Mouse (Mus musculus) cerebellum, postnatal 4 days (tissue): ENCODE results near the gene AW822073.
"Not testable (repeated sequence)": the region's sequence is repeated elsewhere in the genome, so short reads cannot be mapped to it uniquely, and the experiment has no call there.

Source experiments
- DNase-seq, 2 experiments: peaks; one replicate each; pipeline ENCODE4 v3.0.0; 2022; ENCODE audit warnings: low spot score in 2 of 2, mixed read lengths in 1 of 2

AW822073 gene

DNA sequence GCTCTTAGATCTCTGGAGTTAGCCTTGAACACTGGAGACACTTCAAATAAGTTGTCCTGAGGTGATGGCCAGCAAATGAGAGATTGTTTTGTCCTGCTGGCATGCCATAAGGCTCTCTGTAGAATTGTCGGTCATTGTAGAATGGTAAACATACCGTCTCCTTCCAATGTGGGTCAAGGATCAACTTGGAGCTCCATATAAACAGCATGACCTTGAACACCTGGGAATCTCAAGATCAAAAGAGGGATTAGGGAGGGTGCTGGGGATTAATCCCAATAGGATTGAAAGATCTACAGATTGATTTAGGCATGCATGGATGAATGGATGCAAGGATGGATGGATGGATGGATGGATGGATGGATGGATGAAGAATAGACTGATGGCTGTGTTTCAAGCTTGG lies 3.2 kb downstream of the AW822073 start:
- DNase-seq = not testable (repeated sequence)

DNA sequence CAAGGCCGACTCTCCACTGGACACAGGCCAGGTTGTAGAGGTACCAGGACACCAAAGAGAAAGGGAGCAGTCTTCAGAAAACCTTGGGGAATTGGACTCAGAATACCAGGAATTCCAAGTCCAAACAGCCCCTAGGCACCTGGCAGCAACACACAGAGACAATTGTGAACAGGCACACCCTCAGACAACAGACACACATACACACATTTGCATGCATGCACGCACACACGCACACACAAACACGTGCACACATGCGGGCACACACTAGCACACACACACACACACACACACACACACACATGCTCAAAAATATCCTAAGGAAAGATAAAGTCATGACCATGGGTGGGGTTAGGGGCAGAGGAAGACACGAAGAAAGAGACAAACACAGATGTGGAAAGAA lies 4.0 kb downstream of the AW822073 start:
- DNase-seq = peak in 1 of 2 experiments; percentile 51

DNA sequence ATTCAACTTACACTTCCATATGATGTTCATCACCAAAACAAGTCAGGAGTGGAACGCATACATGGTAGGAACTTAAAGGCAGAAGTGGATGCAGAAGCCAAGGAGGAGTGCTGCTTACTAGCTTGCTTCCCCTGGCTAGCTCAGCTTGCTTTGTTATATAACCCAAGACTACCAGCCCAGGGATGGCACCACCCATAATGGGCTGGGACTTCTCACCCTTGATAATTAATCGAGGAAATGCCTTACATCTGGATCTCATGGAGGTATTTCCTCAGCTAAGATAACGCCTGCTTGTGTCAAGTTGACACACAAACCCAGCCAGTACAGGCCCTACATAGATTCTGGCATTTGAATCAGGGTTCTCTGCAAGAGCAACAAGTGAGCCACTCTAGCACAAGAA lies 7.4 kb downstream of the AW822073 start:
- DNase-seq = no peak

DNA sequence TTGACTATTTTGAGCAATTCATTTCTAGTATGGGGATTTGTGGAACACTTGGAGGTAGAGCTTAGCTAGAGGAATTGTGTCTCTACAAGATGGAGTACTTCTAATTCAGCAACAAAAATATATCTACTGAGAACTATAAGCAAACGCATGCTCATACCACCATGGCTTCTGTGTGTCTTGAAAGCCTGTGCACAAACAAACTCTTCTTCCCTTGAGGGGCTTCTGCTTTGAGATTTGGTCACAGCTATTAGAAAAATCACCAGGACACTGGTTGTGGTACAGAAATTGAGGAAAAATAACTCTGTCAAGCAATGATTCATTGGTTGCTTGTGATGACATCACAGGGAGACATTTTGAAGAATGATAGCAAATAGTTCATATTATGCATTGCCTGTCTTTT lies 9.4 kb downstream of the AW822073 start:
- no peak for DNase-seq

DNA sequence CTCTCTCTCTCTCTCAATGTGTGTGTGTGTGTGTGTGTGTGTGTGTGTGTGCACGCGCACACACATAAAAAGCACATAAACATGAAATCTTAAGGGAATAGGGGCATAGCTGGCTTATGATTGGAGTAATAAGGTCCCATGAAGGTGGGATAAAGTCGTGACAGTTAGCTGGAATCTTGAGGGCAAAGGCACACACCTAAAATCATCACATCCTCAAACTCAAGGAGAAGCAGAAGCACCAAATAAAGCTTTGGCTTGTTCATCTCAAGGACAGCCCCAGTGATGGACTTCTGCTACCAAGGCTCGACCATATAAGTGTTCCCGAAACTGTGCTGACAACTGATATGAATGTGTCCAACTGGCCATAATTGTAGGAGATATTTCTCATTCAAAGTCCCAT lies 9.8 kb downstream of the AW822073 start:
- no peak for DNase-seq

DNA sequence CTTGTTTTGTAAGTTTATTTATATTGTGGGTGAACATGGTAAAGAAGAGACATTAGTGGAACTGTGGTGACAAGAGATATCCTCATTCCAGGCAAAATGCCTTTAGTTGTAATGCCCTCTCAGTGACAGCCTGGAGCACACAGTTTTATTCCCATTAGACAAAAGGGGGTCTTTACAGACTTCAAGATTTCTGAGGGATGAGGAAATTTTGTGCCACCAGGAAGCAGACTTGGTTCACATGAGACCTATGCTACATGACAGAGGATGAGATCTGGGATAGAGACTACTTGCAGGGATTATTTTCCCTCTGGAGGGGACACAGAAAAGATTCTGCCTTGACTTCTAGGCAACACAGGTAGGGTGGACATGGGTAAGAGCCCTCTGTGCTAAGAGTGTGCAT lies 10.2 kb downstream of the AW822073 start:
- no peak for DNase-seq

DNA sequence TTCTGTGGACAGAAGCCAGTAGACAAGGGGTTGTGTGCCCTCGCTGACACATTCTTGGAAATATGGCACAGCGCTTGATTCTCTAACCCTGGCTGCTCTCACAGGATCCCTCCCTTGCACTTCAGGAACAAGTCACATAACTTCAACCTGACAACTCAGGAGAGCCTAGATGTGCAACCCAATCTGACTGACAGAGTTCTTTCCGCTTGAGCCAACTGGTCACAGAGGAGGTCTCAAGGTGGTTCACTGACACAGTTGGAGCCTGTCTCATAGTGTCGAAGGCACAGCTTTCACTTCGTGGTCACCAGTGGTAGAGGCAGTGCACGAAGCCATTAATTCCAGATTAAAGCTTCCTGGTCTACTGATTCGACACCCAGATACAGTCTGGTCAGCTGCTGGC lies 12.5 kb downstream of the AW822073 start:
- DNase-seq = no peak

DNA sequence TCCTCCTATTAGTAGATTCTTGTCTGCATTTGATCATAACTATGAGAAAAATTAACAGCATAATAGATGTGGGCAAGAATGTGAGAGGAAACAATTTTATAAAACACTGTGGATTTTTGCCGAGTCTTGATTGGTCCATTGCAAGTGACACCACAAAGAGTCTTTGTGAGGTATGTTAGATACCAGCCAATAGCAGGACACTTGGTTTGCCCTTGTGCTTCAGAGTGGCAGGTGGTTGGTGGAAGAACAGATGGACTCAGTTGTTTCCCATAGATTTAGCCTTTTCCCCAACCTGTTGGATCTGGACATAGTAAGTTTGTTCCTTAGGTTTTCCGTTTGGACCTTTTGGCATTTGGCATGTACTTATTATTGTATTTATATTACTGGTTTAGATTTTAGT lies 13.5 kb downstream of the AW822073 start:
- DNase-seq = no peak

DNA sequence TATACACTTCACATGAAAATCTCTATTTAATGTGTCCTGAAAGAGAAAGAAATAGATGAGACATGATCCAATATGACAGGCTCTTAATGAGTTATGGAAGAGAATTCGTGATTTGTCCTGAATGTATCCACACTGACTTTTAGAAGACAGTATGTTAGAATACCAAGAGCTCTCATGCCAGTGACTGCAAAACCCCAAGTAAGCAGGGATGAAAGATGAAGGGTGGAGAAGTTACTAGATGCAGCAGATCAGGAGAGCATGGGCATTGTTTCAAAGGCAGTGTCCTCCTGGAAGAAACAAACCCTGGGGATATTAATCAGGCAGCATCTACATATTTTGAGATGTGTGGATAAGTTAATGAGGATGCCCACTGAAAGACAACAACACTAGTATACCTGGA lies 14.2 kb downstream of the AW822073 start:
- no peak for DNase-seq

DNA sequence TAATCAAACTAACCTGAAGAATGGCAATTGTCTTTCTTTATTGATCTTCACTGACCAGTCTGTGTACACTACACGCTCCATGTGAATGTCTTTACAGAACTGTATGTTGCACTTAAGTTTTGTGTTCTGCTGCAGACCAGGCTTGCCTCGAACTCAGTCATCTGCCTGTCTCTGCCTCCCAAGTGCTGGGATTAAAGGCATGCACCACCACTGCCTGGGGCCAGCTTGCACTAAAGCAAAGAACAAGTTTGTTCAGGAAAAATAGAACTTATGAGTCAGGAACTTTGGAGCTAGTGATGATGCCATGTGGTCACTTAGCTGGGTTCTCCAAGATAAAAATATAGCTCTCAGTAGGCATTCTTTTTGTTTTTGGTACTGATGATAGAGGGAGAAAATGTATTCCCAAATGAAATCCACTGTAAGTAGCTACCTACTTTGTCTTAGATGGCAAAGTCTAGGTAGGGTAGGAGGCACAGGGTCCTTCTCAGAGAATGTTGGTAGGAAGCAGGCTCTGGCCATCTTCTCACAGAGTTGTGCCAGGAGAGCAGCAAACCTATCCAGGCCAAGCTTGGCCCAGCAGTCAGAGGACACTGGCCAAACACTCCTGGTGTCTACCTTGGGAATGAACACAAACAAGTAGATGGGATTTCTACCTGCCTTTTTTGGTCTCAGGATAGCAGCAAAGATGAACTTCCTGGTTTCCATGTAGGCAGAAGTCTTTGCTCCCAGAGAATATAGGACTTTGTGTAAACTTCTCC lies 14.8 kb downstream of the AW822073 start:
- DNase-seq = no peak

DNA sequence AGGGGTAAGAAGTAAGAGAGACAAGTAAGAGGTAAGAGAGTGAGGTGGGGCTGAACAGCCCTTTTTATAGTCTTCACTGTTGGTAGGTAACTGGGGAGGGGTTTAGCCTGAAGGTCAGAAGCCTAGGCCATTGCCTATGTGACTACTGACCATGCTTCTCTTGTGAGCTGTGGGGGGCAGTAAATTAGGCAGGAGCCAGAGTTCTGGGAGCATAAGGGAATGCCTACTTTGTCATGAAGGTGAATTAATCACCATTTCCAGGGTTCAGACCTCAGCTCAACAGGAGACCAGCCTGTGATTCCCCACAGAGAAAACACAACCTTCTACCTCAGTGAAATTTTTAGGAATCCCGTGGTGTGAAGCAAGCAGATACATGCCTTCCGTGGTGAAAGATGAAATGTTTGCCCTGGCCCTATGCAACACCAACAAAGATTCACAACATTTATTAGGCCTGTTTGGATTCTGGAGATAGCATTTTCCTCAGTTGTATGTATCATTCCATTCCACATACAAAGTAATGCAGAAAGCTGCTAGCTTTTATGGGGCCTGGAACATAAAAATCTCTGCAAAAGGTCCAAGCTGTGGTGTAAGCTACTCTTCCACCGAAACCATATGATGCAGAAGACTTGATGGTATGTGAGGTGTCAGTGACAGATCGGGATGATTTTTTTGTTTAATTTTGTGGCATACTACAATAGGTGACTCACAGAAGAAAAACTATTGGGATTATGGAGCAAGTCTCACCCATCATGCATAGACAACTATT lies 17.9 kb downstream of the AW822073 start:
- DNase-seq = no peak

DNA sequence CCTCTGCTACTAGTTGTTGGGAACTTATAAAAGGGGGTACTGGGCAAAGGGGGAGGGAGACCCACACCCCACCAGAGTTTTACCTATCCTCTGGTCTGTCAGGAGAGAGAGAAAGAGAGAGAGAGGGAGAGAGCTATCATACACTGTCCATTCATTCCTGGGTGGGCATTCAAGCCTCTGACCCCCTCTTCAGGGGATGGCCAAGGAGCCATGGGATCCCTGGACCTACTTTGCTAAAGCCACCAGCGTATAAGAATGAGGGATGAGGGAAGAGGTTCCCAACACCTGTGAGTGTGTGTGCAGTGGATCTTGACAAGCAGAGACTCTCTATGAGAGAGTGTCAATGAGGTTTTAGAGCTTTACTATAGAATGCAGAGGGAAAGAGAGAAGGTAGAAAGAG lies 18.7 kb downstream of the AW822073 start:
- DNase-seq = no peak
